Mouse (Mus musculus) testis, adult 2 months (tissue): ENCODE results near the gene Col17a1.

ENCODE experiments used
- CTCF ChIP-seq: fragments of 200-500 bp; IDR thresholded peaks from 2 replicates; pipeline ENCODE4 v1.5.1; 2012; ENCODE audit warnings: low read depth, mild to moderate bottlenecking, inconsistent platforms, low read length, moderate library complexity; ENCODE audit not compliant: control insufficient read depth, insufficient read depth, insufficient replicate concordance
- POLR2A ChIP-seq: fragments of 200-500 bp; IDR thresholded peaks from 2 replicates; pipeline ENCODE4 v1.6.1; 2012; ENCODE audit warnings: low read depth, mild to moderate bottlenecking, inconsistent platforms, low read length, moderate library complexity; ENCODE audit not compliant: control insufficient read depth

- TF ChIP-seq POLR2A (no peak), CTCF (no peak)
These were observed 64.4 kb downstream of the Col17a1 start for GRCm38 (mm10) chr19:47627450-47627849.
